Mouse (Mus musculus) liver, adult 2 months (tissue): ENCODE measurements at regions not wholly inside any gene's neighbourhood (a gene's known extent, or its start where the extent isn't known, plus 50 kb on each side); places are given as distances from the start of the nearest gene placed in this dataset.

Source experiments
- CTCF ChIP-seq: fragments of 200-500 bp; IDR thresholded peaks from 2 replicates; pipeline ENCODE4 v1.5.1; 2011; ENCODE audit warnings: low read depth, low read length, control low read depth
- POLR2A ChIP-seq: fragments of 200-500 bp; IDR thresholded peaks from 2 replicates; pipeline ENCODE4 v1.6.1; 2011; ENCODE audit warnings: low read length, control low read depth; ENCODE audit not compliant: insufficient read depth; ENCODE audit errors: extremely low read depth

DNA sequence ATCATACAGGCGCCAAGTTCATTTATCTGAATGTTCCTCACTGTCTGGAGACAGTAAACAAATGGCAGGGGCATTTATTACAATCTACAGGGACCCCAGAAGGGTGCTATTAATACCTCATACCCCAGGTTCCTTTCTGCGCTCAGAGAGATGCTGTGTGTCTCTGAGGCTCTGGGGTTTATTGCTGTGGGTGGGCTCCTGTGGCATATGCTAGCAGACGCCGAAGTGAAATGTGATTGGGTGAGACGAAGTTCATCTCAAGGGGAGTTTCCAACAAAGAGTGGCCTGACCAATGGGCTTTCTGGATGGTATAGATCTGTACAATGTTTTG is 437.6 kb upstream of the Id2 start:
- TF ChIP-seq CTCF (no peak), POLR2A (no peak)
